Mouse (Mus musculus): ENCODE data around the gene Tmcc3. TPM values are rescaled to one million over a fixed set of nuclear protein-coding genes. Genes with fewer than 3 reads are reported as not detected.
A peak's percentile ranks its signal among the peaks of the same experiment; 100 is the strongest.

Tmcc3 gene
- total RNA-seq, 2 experiments from 2014 or later, result 0.24 TPM; not detected in 1

DNA sequence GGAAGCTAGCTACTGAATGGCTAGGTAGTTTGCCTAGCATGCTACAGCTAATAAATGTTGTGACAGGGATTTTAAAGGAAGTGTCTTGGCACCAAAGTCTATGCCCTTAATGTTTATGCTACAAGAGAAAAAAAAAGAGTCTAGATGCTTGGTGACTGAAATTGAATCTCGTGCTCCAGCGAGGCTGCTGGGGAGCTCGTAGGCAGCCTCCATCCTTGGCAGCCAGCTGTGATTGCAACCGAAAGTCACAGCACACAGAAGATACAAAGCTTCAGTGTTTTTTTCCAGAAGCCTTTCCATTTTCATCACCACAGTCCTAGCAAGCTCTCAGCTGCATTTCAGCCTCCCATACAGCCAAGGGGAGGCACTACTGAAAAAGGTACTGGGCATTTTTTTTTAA is 6.8 kb downstream of the Tmcc3 start:
- no peak for ATAC-seq (replicated peaks; ENCODE audit: low FRiP score, low TSS enrichment, poor library complexity, severe bottlenecking)

- peak; percentile 77 for ATAC-seq (replicated peaks; ENCODE audit: low FRiP score, low TSS enrichment, poor library complexity, severe bottlenecking)
These were observed 18.2 kb downstream of the Tmcc3 start for GRCm38 (mm10) chr10:94329962-94330361.

DNA sequence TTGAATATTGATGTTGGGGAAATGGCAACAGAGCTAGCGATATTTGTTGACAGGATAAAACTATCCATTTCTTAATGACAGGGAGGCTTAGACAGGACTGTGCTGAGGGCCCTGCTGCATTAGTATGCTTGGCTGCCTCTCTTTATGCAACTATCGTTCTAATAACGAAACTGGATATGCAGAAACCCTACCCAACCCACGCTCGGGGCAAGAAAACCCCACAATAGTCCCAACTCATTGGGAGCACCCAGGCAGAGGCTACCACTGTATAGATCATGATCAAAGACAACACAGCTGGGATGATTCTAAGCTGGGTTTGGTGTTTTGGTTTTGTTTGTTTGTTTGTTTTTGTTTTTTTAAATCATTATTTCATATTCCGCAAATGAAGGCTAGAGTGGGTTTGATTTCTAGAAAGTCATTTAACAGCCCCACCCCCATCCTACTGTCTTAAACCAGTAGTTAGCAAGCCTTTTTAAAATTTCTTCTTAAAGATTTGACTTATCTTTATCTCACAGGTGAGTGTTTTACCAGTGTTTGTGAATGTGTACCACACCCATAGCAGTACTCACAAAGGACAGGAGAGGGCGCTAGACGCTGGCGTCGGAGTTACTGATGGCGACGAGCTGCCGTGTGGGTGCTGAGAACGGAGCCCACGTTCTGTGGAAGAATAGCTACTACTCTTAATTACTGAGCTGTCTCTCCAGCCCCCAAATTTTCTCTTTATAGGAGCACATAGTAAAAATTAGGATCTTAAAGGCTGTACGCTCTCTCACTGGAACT is 20.8 kb downstream of the Tmcc3 start:
- ATAC-seq (replicated peaks; ENCODE audit: low FRiP score, low TSS enrichment, poor library complexity, severe bottlenecking), result no peak

DNA sequence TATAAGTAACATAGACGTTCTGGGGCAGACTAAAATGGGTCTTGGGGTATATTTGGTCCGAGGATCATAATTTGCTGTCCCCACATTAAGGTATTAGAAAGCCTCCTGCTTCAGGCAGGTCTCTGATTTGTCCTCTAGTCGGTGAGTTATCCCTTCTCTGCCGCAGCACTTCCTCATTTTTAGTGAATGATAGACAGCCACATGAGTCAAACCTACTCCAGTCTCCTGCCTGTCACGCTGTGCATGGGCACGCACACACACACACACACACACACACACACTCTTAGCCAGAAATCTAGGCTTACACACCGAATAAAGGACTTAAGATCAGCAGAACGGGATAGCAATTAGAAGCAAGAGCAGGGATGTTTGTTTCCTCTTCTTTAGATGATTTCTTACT is 21.6 kb downstream of the Tmcc3 start:
- no peak for ATAC-seq (replicated peaks; ENCODE audit: low FRiP score, low TSS enrichment, poor library complexity, severe bottlenecking)

DNA sequence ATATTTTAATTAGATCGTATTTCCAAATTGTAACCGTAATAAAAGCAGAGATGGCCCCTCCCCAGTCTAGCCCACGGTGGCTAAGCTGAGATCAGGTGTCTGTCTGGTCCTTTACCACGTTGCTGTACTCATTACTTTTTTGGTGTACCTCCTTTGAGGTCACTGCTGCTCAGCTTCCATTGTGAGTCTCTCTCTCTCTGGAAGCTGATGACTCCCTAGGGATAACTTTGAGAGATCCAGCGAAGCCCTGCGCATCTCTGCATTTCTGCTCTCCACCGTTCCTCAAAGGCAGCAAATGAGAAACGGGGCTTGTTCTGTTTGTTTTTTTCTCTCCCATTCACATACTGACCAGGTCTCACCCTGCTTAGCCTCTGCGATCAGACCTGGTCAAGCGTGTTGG is 23.3 kb downstream of the Tmcc3 start:
- ATAC-seq (replicated peaks; ENCODE audit: low FRiP score, low TSS enrichment, poor library complexity, severe bottlenecking), result no peak

GRCm38 (mm10) chr10:94336071-94336470 is 24.3 kb downstream of the Tmcc3 start:
- ATAC-seq (replicated peaks; ENCODE audit: low FRiP score, low TSS enrichment, poor library complexity, severe bottlenecking), result no peak

DNA sequence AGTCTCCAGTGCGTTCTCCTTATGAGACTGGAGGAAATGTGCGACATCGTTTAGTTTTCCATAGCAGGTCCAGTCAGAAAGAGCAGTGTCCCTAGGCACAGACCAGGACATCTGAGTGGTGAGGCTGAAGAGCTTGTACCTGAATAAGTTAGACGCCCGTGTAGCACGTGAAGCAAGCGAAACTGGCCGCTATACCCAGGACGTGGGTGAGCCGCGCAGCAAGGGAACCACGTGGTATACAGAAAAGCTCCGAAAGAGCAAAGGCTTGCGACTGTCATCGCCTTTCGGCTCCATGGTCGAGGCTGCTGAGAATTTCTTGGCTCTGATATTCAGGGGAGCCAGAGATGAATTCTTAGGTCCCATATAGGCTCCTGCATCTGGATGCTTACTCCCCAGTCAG is 29.8 kb downstream of the Tmcc3 start:
- 0 out of 2 replicates have a peak, but pooled peaks have one; percentile 15 for ATAC-seq (replicated peaks; ENCODE audit: low FRiP score, low TSS enrichment, poor library complexity, severe bottlenecking)

DNA sequence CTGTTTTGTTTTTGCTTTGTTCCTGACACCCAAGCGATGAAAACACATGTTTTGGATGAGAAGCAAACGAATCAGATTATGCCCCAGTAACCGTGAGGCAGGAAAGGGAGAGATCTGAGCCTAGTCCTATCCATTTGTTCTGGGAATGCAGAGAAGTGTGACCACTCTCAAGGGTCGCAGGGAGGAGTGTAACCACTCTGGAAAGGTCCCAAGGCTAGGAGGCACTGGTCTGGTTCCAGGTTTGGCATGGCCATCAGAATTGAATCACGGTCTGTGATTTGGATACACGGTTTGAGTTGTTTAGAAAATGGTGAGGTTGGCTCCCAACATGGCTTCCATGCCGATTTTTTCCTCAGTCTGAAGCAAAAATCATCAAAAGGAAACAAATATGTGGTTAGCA is 30.5 kb downstream of the Tmcc3 start:
- ATAC-seq (replicated peaks; ENCODE audit: low FRiP score, low TSS enrichment, poor library complexity, severe bottlenecking), result no peak

GRCm38 (mm10) chr10:94343581-94343980 is 31.8 kb downstream of the Tmcc3 start:
- ATAC-seq (replicated peaks; ENCODE audit: low FRiP score, low TSS enrichment, poor library complexity, severe bottlenecking), result no peak

DNA sequence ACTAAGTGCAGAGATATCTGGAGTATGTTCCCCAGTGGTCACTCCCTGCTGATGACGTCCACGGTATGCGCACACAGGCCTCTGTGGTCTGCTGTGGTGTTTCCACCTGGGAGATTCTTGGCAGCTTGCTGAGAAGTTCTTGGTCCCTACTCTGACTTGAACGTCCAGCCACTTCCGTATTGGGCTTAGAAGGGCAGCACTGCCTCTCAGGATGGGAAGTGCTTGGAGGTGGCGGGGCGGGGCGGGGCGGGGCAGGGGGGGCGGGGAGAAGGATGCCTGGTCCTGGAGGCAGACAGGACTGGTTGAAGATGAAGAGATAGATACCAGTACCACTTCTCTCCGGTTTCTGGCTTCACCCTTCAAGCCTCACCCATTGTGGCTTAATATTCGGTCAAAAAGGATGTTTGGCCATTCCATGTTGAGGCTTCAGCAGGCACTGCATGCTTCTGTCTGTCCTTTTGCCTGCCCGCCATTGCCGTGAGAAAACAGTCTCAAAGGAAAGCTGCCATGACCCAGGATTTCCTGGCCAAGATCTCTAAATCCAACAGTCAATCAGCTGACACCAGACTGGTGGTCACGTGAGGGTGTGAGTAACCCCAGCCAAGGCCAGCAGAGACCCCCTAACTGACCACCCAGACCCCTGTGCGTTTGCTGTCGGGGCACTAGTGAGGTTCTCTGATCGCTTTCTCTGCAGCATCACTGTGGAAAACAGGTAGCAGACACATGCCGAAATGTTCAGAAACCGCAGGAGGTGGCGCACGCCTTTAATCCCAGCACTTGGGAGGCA is 33.1 kb downstream of the Tmcc3 start:
- ATAC-seq (replicated peaks; ENCODE audit: low FRiP score, low TSS enrichment, poor library complexity, severe bottlenecking), result peak; percentile 42; the same call in 1 of the 2 replicates

DNA sequence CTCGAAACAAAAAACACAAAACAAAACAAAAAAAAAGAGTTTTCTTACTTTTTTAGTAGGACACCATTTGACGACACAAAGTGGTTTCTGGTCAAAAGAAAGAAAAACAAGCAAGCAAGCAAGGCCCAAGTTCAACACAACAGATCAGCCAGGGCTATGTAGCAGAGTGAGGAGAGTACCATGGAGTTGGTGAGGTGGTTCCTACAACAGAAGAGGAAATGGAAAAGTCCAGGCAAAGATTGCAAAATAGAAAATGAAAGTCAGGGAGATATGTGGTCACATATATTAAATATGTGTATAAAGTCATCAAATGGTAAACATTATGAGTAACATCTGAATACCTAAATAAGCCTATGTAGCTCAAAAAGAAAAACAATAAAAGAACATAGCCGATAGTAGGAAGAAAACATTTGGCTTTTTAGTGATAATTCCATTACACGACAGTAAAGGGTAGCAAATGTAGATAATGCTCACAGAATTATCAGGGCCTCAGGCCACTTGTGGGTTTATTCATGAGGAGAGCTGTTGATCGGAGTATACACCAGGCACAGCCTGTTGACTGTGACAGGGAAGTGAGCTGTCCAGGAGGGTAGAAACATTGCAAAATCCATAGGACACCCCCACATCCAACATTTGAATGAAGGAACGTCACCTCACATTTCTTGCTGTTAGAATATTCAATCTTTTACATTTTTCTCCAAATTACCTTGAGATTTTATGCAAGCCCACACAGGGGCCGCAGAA is 33.9 kb downstream of the Tmcc3 start:
- ATAC-seq (replicated peaks; ENCODE audit: low FRiP score, low TSS enrichment, poor library complexity, severe bottlenecking), result peak; percentile 51; the same call in 1 of the 2 replicates

DNA sequence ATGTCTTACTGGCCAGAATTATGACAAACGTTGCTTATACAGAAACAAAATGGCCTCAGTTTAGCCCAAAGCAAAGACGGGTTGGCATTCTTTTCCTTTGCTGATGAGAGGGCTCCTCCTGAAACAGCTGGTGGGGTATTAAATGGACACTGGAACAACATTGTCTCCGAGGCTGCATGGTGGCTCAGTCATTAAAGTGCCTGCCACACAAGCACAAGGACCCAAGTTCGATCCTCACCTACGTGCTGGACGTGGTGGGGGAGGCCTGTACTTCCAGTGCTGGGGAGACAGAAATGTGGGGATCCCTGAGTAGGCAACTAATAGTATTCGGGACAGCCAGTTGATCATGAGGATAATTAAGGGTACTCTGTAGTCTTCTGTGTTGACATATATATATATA is 34.8 kb downstream of the Tmcc3 start:
- no peak for ATAC-seq (replicated peaks; ENCODE audit: low FRiP score, low TSS enrichment, poor library complexity, severe bottlenecking)

DNA sequence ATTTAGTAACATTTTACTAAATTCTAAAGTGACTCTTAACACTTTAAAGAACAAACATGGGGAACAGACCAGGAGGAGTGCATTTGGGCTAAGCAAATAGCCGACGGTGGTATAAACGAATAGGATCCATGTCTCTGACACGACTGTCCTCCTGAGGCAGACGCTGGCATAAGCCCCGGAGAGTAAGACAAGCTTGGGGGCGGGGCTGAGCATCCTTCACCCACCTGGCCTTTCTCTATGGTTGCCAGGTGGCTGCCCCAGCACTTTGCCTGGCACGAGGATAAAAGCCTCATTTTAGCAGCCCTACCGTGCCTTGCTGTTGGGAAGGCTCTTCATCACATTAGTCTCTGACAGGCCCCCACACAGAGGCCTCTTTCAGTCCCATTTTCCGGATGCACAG is 35.5 kb downstream of the Tmcc3 start:
- no peak for ATAC-seq (replicated peaks; ENCODE audit: low FRiP score, low TSS enrichment, poor library complexity, severe bottlenecking)

- no peak for ATAC-seq (replicated peaks; ENCODE audit: low FRiP score, low TSS enrichment, poor library complexity, severe bottlenecking)
These were observed 36.2 kb downstream of the Tmcc3 start for GRCm38 (mm10) chr10:94347959-94348358.

GRCm38 (mm10) chr10:94350207-94350606 is 38.5 kb downstream of the Tmcc3 start:
- no peak for ATAC-seq (replicated peaks; ENCODE audit: low FRiP score, low TSS enrichment, poor library complexity, severe bottlenecking)

DNA sequence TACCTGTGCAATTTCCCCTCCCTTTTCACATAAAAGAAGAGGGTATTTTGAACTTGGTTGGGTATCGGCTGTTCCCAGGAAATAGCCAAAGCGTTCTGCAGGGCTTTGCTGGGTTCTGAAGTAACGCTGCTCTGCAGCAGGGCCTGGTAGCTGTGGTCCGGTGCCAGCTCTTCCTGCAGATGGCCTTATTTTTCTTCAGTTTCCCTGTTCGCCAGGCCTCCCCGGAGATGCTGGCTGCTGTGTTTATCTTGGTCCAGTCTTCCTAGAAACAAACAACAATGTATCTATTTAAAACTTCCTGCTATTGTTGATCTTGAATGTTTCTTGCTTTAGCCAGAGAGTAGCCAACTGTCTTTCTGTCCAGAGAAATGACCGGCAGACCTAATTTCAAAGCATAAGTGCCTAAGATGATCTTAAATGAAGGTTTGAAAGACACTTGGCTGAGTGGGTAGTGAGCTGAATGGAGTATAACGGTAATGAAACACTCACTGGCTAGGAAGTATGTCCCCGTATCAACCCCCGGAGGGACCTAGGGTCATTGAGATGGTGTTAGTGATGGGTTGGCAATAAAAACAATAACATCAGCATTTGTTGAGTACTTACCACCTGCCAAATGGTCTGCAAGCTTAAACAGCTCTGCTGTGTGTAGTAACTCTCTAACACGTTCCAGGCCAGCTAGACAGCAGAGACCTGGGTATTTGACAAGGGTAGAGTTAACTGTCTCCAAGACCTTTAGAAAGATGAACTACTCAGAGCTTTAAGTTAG is 39.3 kb downstream of the Tmcc3 start:
- ATAC-seq (replicated peaks; ENCODE audit: low FRiP score, low TSS enrichment, poor library complexity, severe bottlenecking), result no peak

- no peak for ATAC-seq (replicated peaks; ENCODE audit: low FRiP score, low TSS enrichment, poor library complexity, severe bottlenecking)
These were observed 40.6 kb downstream of the Tmcc3 start for GRCm38 (mm10) chr10:94352172-94352876.

DNA sequence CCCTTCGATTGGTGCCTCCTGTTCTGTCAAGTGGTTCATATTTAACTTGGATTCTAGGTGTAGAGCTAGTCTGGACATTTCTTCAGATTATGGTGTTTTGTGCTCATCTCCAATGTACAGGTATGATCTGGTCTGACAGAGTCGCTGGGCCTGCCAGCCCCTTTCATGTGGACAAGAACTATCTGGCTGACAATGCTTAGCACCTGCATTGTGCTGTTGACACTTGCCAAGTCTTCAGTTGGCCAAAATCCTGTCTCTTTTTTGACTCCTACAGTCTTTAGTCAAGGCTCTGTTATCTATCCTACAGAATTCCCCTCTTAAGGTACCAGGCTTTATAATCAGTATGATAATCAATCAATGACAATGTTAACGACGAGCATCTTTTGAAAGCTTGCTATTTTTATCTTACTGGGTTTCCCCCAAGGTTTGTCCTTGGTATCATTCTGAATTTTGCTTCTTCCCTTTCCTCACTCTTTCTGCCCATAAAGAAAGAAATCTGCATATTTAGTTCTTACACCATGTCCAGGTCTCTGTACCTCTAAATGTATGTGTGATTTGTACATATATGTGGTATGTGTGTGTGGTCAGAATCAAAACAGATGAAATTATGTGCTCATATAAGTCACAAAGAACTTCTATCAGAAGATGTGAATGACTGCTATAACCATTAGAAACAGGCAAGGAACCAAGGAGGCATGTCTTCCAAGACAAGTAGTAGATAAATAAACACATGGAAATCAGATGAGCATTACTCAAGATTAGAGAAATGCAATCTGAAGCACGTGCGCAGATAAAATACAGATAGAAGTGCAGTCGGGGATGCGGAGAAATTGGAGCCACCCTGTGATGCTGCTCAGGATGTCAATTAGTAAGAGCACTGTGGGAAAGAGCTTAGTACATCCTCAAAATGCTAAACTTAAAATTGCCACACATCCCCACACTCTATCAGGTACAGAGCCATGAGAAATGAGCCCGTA is 41.4 kb downstream of the Tmcc3 start:
- no peak for ATAC-seq (replicated peaks; ENCODE audit: low FRiP score, low TSS enrichment, poor library complexity, severe bottlenecking)

Measured in megakaryocyte-erythroid progenitor cell, adult 5-6 weeks (primary cell).